Mouse (Mus musculus) midbrain, embryonic 12.5 days (tissue): ENCODE data around the gene Bsn. TPM values are rescaled to one million over a fixed set of nuclear protein-coding genes. Genes with fewer than 3 reads are reported as not detected.

Experiments used
- ATAC-seq: fragments of 200-750 bp; cut with Nextera tagmentation; 2 replicates; pipeline ENCODE4 v1.8.0; 2017; ENCODE audit warnings: low read depth, moderate TSS enrichment, moderate library complexity; ENCODE audit not compliant: low FRiP score
- H3K27ac ChIP-seq: fragments of 300-500 bp; sonication (generic); replicated peaks from 2 replicates; pipeline ENCODE4 v1.5.1; 2016; ENCODE audit warnings: mild to moderate bottlenecking
- H3K27me3 ChIP-seq: fragments of 300-500 bp; sonication (generic); 2 replicates; pipeline ENCODE4 v1.6.1; 2016; ENCODE audit warnings: mild to moderate bottlenecking
- H3K36me3 ChIP-seq: fragments of 300-500 bp; sonication (generic); 2 replicates; pipeline ENCODE4 v1.6.1; 2016
- H3K4me1 ChIP-seq: fragments of 300-500 bp; sonication (generic); 2 replicates; pipeline ENCODE4 v1.6.1; 2016
- H3K4me2 ChIP-seq: fragments of 300-500 bp; sonication (generic); replicated peaks from 2 replicates; pipeline ENCODE4 v1.6.1; 2016; ENCODE audit warnings: mild to moderate bottlenecking, moderate library complexity
- H3K4me3 ChIP-seq: fragments of 300-500 bp; sonication (generic); 2 replicates; pipeline ENCODE4 v1.5.1; 2016; ENCODE audit warnings: mild to moderate bottlenecking
- H3K9ac ChIP-seq: fragments of 300-500 bp; sonication (generic); replicated peaks from 2 replicates; pipeline ENCODE4 v1.6.1; 2016; ENCODE audit warnings: mild to moderate bottlenecking, moderate library complexity
- H3K9me3 ChIP-seq: fragments of 300-500 bp; sonication (generic); 2 replicates; pipeline ENCODE4 v1.6.1; 2016; ENCODE audit warnings: mild to moderate bottlenecking
- WGBS: fragments of 180-500 bp; shearing (Covaris S2); methylation state at CpG from one replicate; pipeline ENCODE4 v1.1.7; 2016; 5-methylcytosine and 5-hydroxymethylcytosine counted together
- polyA plus RNA-seq: library from polyadenylated mRNA; unstranded; fragments of >200 nt; fragmentation: Nextera tagmentation; extraction: Ambion mirVana; gene quantifications from 2 replicates; pipeline ENCODE4 v1.2.1, GENCODE M21; 2016

Gene Bsn
- polyA plus RNA-seq, 1 experiment from 2014 or later = 4.4 TPM

- ATAC-seq = no peak
- Histone ChIP-seq H3K4me2 (peak overlapping the region; percentile 83), H3K36me3 (no peaks in the 10 kb centered on the region), H3K27ac (peak overlapping the region; percentile 81), H3K9ac (peak overlapping the region; percentile 93), H3K27me3 (peaks cover 7% of the 10 kb centered on the region; the same call in 1 of the 2 replicates), H3K4me1 (peaks cover 24% of the 10 kb centered on the region), H3K9me3 (no peaks in the 10 kb centered on the region), H3K4me3 (peak overlapping the region; percentile 88)
- 36% methylated on average over 5 of the region's 5 CpGs for WGBS
Measured at GRCm38 (mm10) chr9:108189488-108189786, 747 bp downstream of the Bsn start.

GRCm38 (mm10) chr9:108189023-108189422 is 1.2 kb downstream of the Bsn start:
- ATAC-seq = no peak
- Histone ChIP-seq H3K9me3 (no peaks in the 10 kb centered on the region), H3K4me3 (peak overlapping the region; percentile 88), H3K4me2 (peak overlapping the region; percentile 83), H3K9ac (peak overlapping the region; percentile 15), H3K27ac (no peak overlapping the region), H3K36me3 (no peaks in the 10 kb centered on the region), H3K27me3 (peaks cover 7% of the 10 kb centered on the region; the same call in 1 of the 2 replicates), H3K4me1 (peaks cover 24% of the 10 kb centered on the region)
- 86% methylated on average over 7 of the region's 7 CpGs for WGBS

- Histone ChIP-seq H3K36me3 (no peaks in the 10 kb centered on the region), H3K4me2 (peak overlapping the region; percentile 83), H3K4me1 (peaks cover 24% of the 10 kb centered on the region), H3K27ac (no peak overlapping the region), H3K9me3 (no peaks in the 10 kb centered on the region), H3K27me3 (peaks cover 7% of the 10 kb centered on the region; the same call in 1 of the 2 replicates), H3K9ac (peak overlapping the region; percentile 24), H3K4me3 (peak overlapping the region; percentile 88)
- ATAC-seq = no peak
- WGBS = 79% methylated on average over 8 of the region's 8 CpGs
Measured at GRCm38 (mm10) chr9:108188511-108188910, 1.7 kb downstream of the Bsn start.

GRCm38 (mm10) chr9:108187616-108188015 is 2.6 kb downstream of the Bsn start:
- WGBS = 45% methylated on average over 6 of the region's 6 CpGs
- ATAC-seq = no peak
- no peak overlapping the region for H3K4me3 ChIP-seq
- H3K36me3 ChIP-seq = no peaks in the 10 kb centered on the region
- H3K4me2 ChIP-seq = no peak overlapping the region
- 0 out of 2 replicates have a peak overlapping the region, but pooled peaks have one; percentile 11 for H3K9ac ChIP-seq
- no peak overlapping the region for H3K27ac ChIP-seq
- H3K27me3 ChIP-seq = peaks cover 7% of the 10 kb centered on the region; the same call in 1 of the 2 replicates
- H3K9me3 ChIP-seq = no peaks in the 10 kb centered on the region
- peaks cover 24% of the 10 kb centered on the region for H3K4me1 ChIP-seq

- no peak overlapping the region for H3K4me2 ChIP-seq
- no peaks in the 10 kb centered on the region for H3K36me3 ChIP-seq
- H3K9ac ChIP-seq = no peak overlapping the region
- H3K27ac ChIP-seq = no peak overlapping the region
- no peaks in the 10 kb centered on the region for H3K9me3 ChIP-seq
- ATAC-seq = no peak
- H3K4me1 ChIP-seq = peaks cover 24% of the 10 kb centered on the region
- no peaks in the 10 kb centered on the region for H3K27me3 ChIP-seq
- WGBS = 90% methylated on average over 8 of the region's 8 CpGs
- H3K4me3 ChIP-seq = no peak overlapping the region
Measured at GRCm38 (mm10) chr9:108185786-108186185, 4.4 kb downstream of the Bsn start.

GRCm38 (mm10) chr9:108183531-108183994 is 6.6 kb downstream of the Bsn start:
- H3K36me3 ChIP-seq = no peaks in the 10 kb centered on the region
- no peak for ATAC-seq
- H3K27ac ChIP-seq = no peak overlapping the region
- H3K4me1 ChIP-seq = peaks cover 10% of the 10 kb centered on the region
- 93% methylated on average over 19 of the region's 19 CpGs for WGBS
- H3K9ac ChIP-seq = no peak overlapping the region
- no peak overlapping the region for H3K4me2 ChIP-seq
- H3K9me3 ChIP-seq = no peaks in the 10 kb centered on the region
- H3K4me3 ChIP-seq = no peak overlapping the region
- no peaks in the 10 kb centered on the region for H3K27me3 ChIP-seq

GRCm38 (mm10) chr9:108182806-108183506 is 7.2 kb downstream of the Bsn start:
- 72% methylated on average over 11 of the region's 11 CpGs for WGBS
- Histone ChIP-seq H3K27me3 (no peaks in the 10 kb centered on the region), H3K36me3 (no peaks in the 10 kb centered on the region), H3K4me2 (no peak overlapping the region), H3K4me3 (no peak overlapping the region), H3K9ac (no peak overlapping the region), H3K9me3 (no peaks in the 10 kb centered on the region), H3K27ac (no peak overlapping the region), H3K4me1 (peaks cover 4% of the 10 kb centered on the region; the same call in 1 of the 2 replicates)
- ATAC-seq = no peak

- H3K4me1 ChIP-seq = no peaks in the 10 kb centered on the region
- 86% methylated on average over 5 of the region's 5 CpGs for WGBS
- no peak for ATAC-seq
- no peaks in the 10 kb centered on the region for H3K9me3 ChIP-seq
- no peak overlapping the region for H3K4me2 ChIP-seq
- H3K36me3 ChIP-seq = 0 out of 2 replicates have a peak, but pooled peaks cover 3% of the 10 kb centered on the region
- H3K27ac ChIP-seq = no peak overlapping the region
- H3K4me3 ChIP-seq = no peak overlapping the region
- H3K27me3 ChIP-seq = no peaks in the 10 kb centered on the region
- H3K9ac ChIP-seq = no peak overlapping the region
Measured at GRCm38 (mm10) chr9:108178391-108178790, 11.8 kb downstream of the Bsn start.

- Histone ChIP-seq H3K36me3 (0 out of 2 replicates have a peak, but pooled peaks cover 3% of the 10 kb centered on the region), H3K4me3 (no peak overlapping the region), H3K9me3 (no peaks in the 10 kb centered on the region), H3K4me2 (no peak overlapping the region), H3K9ac (no peak overlapping the region), H3K27ac (no peak overlapping the region), H3K27me3 (no peaks in the 10 kb centered on the region), H3K4me1 (no peaks in the 10 kb centered on the region)
- no peak for ATAC-seq
- WGBS = 83% methylated on average over 19 of the region's 19 CpGs
Measured at GRCm38 (mm10) chr9:108175116-108175838, 14.9 kb downstream of the Bsn start.

GRCm38 (mm10) chr9:108172777-108173350 is 17.3 kb downstream of the Bsn start:
- 0 out of 2 replicates have a peak, but pooled peaks cover 3% of the 10 kb centered on the region for H3K36me3 ChIP-seq
- H3K4me1 ChIP-seq = no peaks in the 10 kb centered on the region
- H3K4me2 ChIP-seq = no peak overlapping the region
- H3K4me3 ChIP-seq = no peak overlapping the region
- no peak for ATAC-seq
- H3K9ac ChIP-seq = no peak overlapping the region
- WGBS = 80% methylated on average over 5 of the region's 5 CpGs
- H3K9me3 ChIP-seq = no peaks in the 10 kb centered on the region
- H3K27ac ChIP-seq = no peak overlapping the region
- H3K27me3 ChIP-seq = no peaks in the 10 kb centered on the region

- WGBS = 84% methylated on average over 10 of the region's 10 CpGs
Measured at GRCm38 (mm10) chr9:108169751-108170150, 20.4 kb downstream of the Bsn start.

GRCm38 (mm10) chr9:108165143-108165542 is 25.0 kb downstream of the Bsn start:
- H3K36me3 ChIP-seq = no peaks in the 10 kb centered on the region
- H3K4me3 ChIP-seq = no peak overlapping the region
- ATAC-seq = no peak
- H3K9me3 ChIP-seq = no peaks in the 10 kb centered on the region
- no peak overlapping the region for H3K4me2 ChIP-seq
- H3K27ac ChIP-seq = no peak overlapping the region
- H3K27me3 ChIP-seq = no peaks in the 10 kb centered on the region
- H3K9ac ChIP-seq = no peak overlapping the region
- WGBS = 24% methylated on average over 8 of the region's 8 CpGs
- no peaks in the 10 kb centered on the region for H3K4me1 ChIP-seq

More at GRCm38 (mm10) chr9:108169751-108170150, 20.4 kb downstream of the Bsn start:
- no peaks in the 10 kb centered on the region for H3K4me1 ChIP-seq
- H3K27ac ChIP-seq = no peak overlapping the region
- no peaks in the 10 kb centered on the region for H3K9me3 ChIP-seq
- H3K4me2 ChIP-seq = no peak overlapping the region
- no peaks in the 10 kb centered on the region for H3K36me3 ChIP-seq
- H3K4me3 ChIP-seq = no peak overlapping the region
- ATAC-seq = no peak
- no peaks in the 10 kb centered on the region for H3K27me3 ChIP-seq
- H3K9ac ChIP-seq = no peak overlapping the region
